Mouse (Mus musculus) midbrain, embryonic 11.5 days (tissue): ENCODE measurements at regions not wholly inside any gene's neighbourhood (a gene's known extent, or its start where the extent isn't known, plus 50 kb on each side); places are given as distances from the start of the nearest gene placed in this dataset.

ENCODE experiments used
- ATAC-seq: fragments of 200-750 bp; cut with Nextera tagmentation; 2 replicates; pipeline ENCODE4 v1.8.0; 2017; ENCODE audit warnings: moderate TSS enrichment, moderate library complexity; ENCODE audit not compliant: low FRiP score
- DNase-seq: peaks from one replicate; pipeline ENCODE4 v3.0.0; 2015; ENCODE audit warnings: low spot score; ENCODE audit errors: missing footprints
- H3K27ac ChIP-seq: fragments of 300-500 bp; sonication (generic); 2 replicates; pipeline ENCODE4 v1.5.1; 2014; ENCODE audit warnings: low read depth, low read length
- H3K27me3 ChIP-seq: fragments of 300-500 bp; sonication (generic); 2 replicates; pipeline ENCODE4 v1.6.1; 2014; ENCODE audit warnings: mild to moderate bottlenecking, low read length, moderate library complexity, mixed read lengths; ENCODE audit not compliant: control insufficient read depth, insufficient read depth
- H3K36me3 ChIP-seq: fragments of 300-500 bp; sonication (generic); 2 replicates; pipeline ENCODE4 v1.6.1; 2014; ENCODE audit warnings: mild to moderate bottlenecking, low read length, moderate library complexity, mixed read lengths; ENCODE audit not compliant: control insufficient read depth, insufficient read depth
- H3K4me1 ChIP-seq: fragments of 300-500 bp; sonication (generic); 2 replicates; pipeline ENCODE4 v1.6.1; 2014; ENCODE audit warnings: low read length; ENCODE audit not compliant: control insufficient read depth, insufficient read depth
- H3K4me2 ChIP-seq: fragments of 300-500 bp; sonication (generic); 2 replicates; pipeline ENCODE4 v1.6.1; 2014; ENCODE audit warnings: mild to moderate bottlenecking, moderate library complexity
- H3K4me3 ChIP-seq: fragments of 300-500 bp; sonication (generic); 2 replicates; pipeline ENCODE4 v1.5.1; 2014; ENCODE audit warnings: low read depth, low read length
- H3K9ac ChIP-seq: fragments of 300-500 bp; sonication (generic); 2 replicates; pipeline ENCODE4 v1.6.1; 2014; ENCODE audit warnings: low read length
- H3K9me3 ChIP-seq: fragments of 300-500 bp; sonication (generic); 2 replicates; pipeline ENCODE4 v1.6.1; 2016; ENCODE audit warnings: low read length; ENCODE audit not compliant: control insufficient read depth
- WGBS: fragments of 180-500 bp; shearing (Covaris S2); extraction: QIAGEN DNeasy Blood & Tissue Kit; methylation state at CpG from one replicate; pipeline ENCODE4 v1.1.7; 2014; 5-methylcytosine and 5-hydroxymethylcytosine counted together

- no peak for ATAC-seq
- Histone ChIP-seq H3K4me2 (no peak overlapping the region), H3K27ac (no peak overlapping the region), H3K4me1 (no peaks in the 10 kb centered on the region), H3K9ac (no peak overlapping the region), H3K4me3 (no peak overlapping the region), H3K9me3 (no peaks in the 10 kb centered on the region), H3K36me3 (no peaks in the 10 kb centered on the region), H3K27me3 (no peaks in the 10 kb centered on the region)
- DNase-seq: no peak
These were observed 77.8 kb upstream of the Pgrmc2 start for GRCm38 (mm10) chr3:41160648-41161047.

DNA sequence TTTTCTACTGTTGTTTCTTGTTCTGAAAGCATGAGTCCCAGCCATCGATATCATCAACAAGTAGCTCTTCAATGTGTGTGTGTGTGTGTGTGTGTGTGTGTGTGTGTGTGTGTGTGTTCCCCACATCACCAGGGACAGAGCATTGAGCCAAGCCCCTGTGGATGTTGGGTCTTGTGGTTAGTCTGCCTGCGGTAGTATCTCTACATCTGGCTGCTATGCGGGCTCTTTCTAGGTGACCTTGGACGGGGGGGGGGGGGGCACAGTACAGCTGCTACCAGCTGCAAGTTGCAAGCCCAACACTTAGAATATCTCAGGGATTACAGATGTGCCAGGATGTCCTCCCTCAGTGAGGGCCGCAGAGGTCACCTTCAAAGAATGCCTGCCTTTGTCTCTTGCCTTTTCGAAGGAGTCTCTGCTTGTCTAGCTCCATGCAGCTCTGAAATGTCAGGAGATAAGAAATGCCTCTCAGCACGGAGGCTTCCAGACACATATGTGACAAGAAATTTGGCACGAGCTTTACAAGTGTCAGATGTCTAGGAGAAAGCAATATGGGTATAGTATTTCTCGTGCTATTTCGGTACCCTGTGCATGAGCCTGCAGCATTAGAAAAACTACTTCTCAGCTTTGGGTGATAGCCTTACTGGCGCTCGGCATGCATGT lies 75.6 kb upstream of the Pgrmc2 start:
- H3K4me3 ChIP-seq: no peak overlapping the region
- no peak overlapping the region for H3K4me2 ChIP-seq
- no peak overlapping the region for H3K9ac ChIP-seq
- DNase-seq: no peak
- no peaks in the 10 kb centered on the region for H3K9me3 ChIP-seq
- no peaks in the 10 kb centered on the region for H3K36me3 ChIP-seq
- H3K4me1 ChIP-seq: no peaks in the 10 kb centered on the region
- 82% methylated on average over 12 of the region's 12 CpGs for WGBS
- no peak overlapping the region for H3K27ac ChIP-seq
- no peaks in the 10 kb centered on the region for H3K27me3 ChIP-seq
- no peak for ATAC-seq

GRCm38 (mm10) chr3:41157428-41157827 lies 74.6 kb upstream of the Pgrmc2 start:
- no peak for DNase-seq

GRCm38 (mm10) chr3:41156562-41156961 lies 73.7 kb upstream of the Pgrmc2 start:
- Histone ChIP-seq H3K9me3 (no peaks in the 10 kb centered on the region), H3K9ac (no peak overlapping the region)
- WGBS: 90% methylated on average over 2 of the region's 2 CpGs

More at GRCm38 (mm10) chr3:41157428-41157827, 74.6 kb upstream of the Pgrmc2 start:
- H3K9me3 ChIP-seq: no peaks in the 10 kb centered on the region
- H3K9ac ChIP-seq: no peak overlapping the region
- H3K27ac ChIP-seq: no peak overlapping the region
- H3K4me3 ChIP-seq: no peak overlapping the region
- WGBS: 94% methylated on average over 3 of the region's 3 CpGs
- H3K27me3 ChIP-seq: no peaks in the 10 kb centered on the region
- ATAC-seq: no peak
- no peaks in the 10 kb centered on the region for H3K36me3 ChIP-seq
- no peak overlapping the region for H3K4me2 ChIP-seq
- no peaks in the 10 kb centered on the region for H3K4me1 ChIP-seq

GRCm38 (mm10) chr3:41155132-41155760 lies 72.4 kb upstream of the Pgrmc2 start:
- DNase-seq (no peak), ATAC-seq (no peak)
- Histone ChIP-seq H3K4me1 (no peaks in the 10 kb centered on the region), H3K27me3 (no peaks in the 10 kb centered on the region), H3K9me3 (no peaks in the 10 kb centered on the region), H3K27ac (no peak overlapping the region), H3K9ac (no peak overlapping the region), H3K4me2 (no peak overlapping the region), H3K4me3 (no peak overlapping the region), H3K36me3 (no peaks in the 10 kb centered on the region)
- 77% methylated on average over 9 of the region's 9 CpGs for WGBS

More at GRCm38 (mm10) chr3:41156562-41156961, 73.7 kb upstream of the Pgrmc2 start:
- Histone ChIP-seq H3K4me1 (no peaks in the 10 kb centered on the region), H3K36me3 (no peaks in the 10 kb centered on the region), H3K27ac (no peak overlapping the region), H3K27me3 (no peaks in the 10 kb centered on the region), H3K4me3 (no peak overlapping the region), H3K4me2 (no peak overlapping the region)
- ATAC-seq (no peak), DNase-seq (no peak)

DNA sequence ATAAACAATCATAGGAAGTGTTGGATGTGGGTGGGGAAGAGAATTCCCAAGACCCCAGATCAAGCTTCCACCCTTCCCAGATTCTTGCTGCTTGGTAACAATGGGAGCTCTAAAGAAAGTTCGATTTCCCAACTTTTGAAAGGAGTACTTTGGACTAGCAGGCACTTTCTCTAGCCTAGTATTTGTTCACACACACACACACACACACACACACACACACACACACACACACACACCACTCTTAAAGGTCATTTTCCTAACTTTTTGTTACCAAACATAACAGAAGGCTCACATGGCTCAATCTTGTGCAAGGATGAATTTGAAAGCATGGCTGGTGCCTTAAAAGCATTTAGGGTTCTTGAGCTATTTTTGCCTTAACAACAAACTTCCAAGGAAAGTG lies 71.6 kb upstream of the Pgrmc2 start:
- H3K4me2 ChIP-seq: no peak overlapping the region
- H3K4me3 ChIP-seq: no peak overlapping the region
- H3K4me1 ChIP-seq: no peaks in the 10 kb centered on the region
- no peak overlapping the region for H3K9ac ChIP-seq
- DNase-seq: no peak
- WGBS: 68% methylated on average over 1 of the region's 1 CpGs
- no peaks in the 10 kb centered on the region for H3K9me3 ChIP-seq
- H3K36me3 ChIP-seq: no peaks in the 10 kb centered on the region
- no peak overlapping the region for H3K27ac ChIP-seq
- H3K27me3 ChIP-seq: no peaks in the 10 kb centered on the region
- ATAC-seq: no peak

DNA sequence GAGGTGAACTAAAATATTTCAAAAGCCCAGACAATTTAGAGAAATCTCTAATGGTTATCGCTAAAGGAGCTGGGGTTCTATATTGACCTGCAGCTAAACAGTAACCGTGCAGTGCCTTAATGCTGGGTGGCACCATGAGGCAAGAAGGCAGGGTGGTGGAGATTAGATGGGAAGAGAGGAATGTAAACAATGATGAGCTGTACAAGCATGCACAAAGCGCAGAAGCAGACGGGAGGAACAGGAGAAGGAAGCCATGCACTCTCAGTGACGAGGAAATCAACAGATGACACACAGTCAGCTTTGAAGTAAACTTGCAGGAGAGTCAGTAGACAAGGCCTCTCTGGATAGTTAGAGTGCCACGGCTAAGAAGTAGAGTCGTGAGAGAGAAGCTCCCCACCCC lies 69.1 kb upstream of the Pgrmc2 start:
- no peak overlapping the region for H3K27ac ChIP-seq
- H3K9me3 ChIP-seq: no peaks in the 10 kb centered on the region
- H3K36me3 ChIP-seq: no peaks in the 10 kb centered on the region
- DNase-seq (no peak), ATAC-seq (no peak)
- no peaks in the 10 kb centered on the region for H3K4me1 ChIP-seq
- no peaks in the 10 kb centered on the region for H3K27me3 ChIP-seq
- no peak overlapping the region for H3K4me2 ChIP-seq
- WGBS: 79% methylated on average over 7 of the region's 7 CpGs
- no peak overlapping the region for H3K9ac ChIP-seq
- H3K4me3 ChIP-seq: no peak overlapping the region

DNA sequence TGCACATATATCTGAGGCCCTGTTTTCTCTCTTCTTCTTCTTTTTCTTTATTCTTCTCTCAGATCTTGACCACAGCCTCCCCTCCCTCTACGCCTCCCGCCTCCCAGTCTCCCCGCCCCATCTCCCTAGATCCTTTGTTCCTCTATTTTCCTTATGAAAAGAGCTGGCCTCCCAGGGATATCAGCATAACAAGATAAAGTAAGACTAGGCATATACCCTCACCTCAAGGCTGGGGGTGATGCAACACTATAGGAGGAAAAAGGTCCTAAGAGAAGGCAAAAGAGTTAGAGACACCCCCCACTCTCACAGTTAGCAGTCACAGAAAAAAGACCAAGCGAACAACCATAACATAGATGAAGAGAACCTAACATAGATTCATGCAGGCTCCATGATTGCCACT lies 57.5 kb upstream of the Pgrmc2 start:
- DNase-seq: no peak

DNA sequence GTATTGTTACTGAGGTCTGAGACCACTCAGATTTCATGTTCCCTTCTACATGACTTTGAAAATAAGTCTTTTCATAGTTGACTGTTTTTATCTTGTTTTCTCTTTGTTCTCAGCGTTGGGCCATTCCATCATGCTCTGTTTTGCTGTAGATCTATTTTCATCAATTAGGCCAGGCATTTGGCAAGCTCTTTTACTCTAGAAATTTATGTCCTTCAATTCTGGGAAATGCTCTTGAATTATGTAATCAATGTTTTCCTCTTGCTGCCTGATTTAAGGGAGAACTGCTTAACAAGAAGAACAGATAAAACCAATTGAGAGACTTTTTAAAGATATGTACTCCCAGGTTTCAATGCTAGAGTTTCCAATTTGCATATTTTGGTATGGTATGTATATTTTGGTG lies 55.1 kb upstream of the Pgrmc2 start:
- Histone ChIP-seq H3K4me3 (no peak overlapping the region), H3K36me3 (no peaks in the 10 kb centered on the region), H3K27me3 (no peaks in the 10 kb centered on the region), H3K4me2 (no peak overlapping the region), H3K9ac (no peak overlapping the region), H3K27ac (no peak overlapping the region), H3K9me3 (no peaks in the 10 kb centered on the region), H3K4me1 (no peaks in the 10 kb centered on the region)
- ATAC-seq: no peak
- WGBS: 79% methylated on average over 1 of the region's 1 CpGs
- no peak for DNase-seq

More for the DNA sequence above, 57.5 kb upstream of the Pgrmc2 start:
- 90% methylated on average over 4 of the region's 4 CpGs for WGBS
- Histone ChIP-seq H3K27me3 (no peaks in the 10 kb centered on the region), H3K9ac (no peak overlapping the region), H3K4me2 (no peak overlapping the region), H3K4me1 (no peaks in the 10 kb centered on the region), H3K27ac (no peak overlapping the region), H3K36me3 (no peaks in the 10 kb centered on the region), H3K4me3 (no peak overlapping the region), H3K9me3 (no peaks in the 10 kb centered on the region)
- no peak for ATAC-seq
